Mouse (Mus musculus) heart, adult 2 months (tissue): Measurements from ENCODE around the gene Lhx4.

ENCODE experiments used
- CTCF ChIP-seq: fragments of 200-600 bp; IDR thresholded peaks from 2 replicates; pipeline ENCODE4 v1.8.1; 2022; ENCODE audit warnings: antibody characterized with exemption, mild to moderate bottlenecking, moderate library complexity
- EP300 ChIP-seq: fragments of 200-500 bp; IDR thresholded peaks from 2 replicates; pipeline ENCODE4 v1.6.1; 2011; ENCODE audit warnings: low read depth, low read length, control low read depth; ENCODE audit not compliant: insufficient read depth
- POLR2A ChIP-seq: fragments of 200-500 bp; IDR thresholded peaks from 2 replicates; pipeline ENCODE4 v1.6.1; 2011; ENCODE audit warnings: mild to moderate bottlenecking, low read depth, low read length, control low read depth; ENCODE audit not compliant: insufficient read depth

GRCm38 (mm10) chr1:155777641-155778625 is 26.4 kb upstream of the Lhx4 start:
- no peak for TF ChIP-seq CTCF
- TF ChIP-seq EP300 = no peak
- no peak for TF ChIP-seq POLR2A
